Mouse (Mus musculus) forebrain, embryonic 13.5 days (tissue): ENCODE measurements around the gene Slc7a15. TPM values are rescaled to one million over a fixed set of nuclear protein-coding genes. Genes with fewer than 3 reads are reported as not detected.

Experiments used
- ATAC-seq: fragments of 200-750 bp; cut with Nextera tagmentation; 2 replicates; pipeline ENCODE4 v1.8.0; 2017
- H3K27ac ChIP-seq: fragments of 300-500 bp; sonication (generic); 2 replicates; pipeline ENCODE4 v1.5.1; 2015; ENCODE audit warnings: inconsistent platforms, mild to moderate bottlenecking, moderate library complexity
- H3K27me3 ChIP-seq: fragments of 300-500 bp; sonication (generic); 2 replicates; pipeline ENCODE4 v1.6.1; 2015; ENCODE audit warnings: mild to moderate bottlenecking, inconsistent platforms
- H3K36me3 ChIP-seq: fragments of 300-500 bp; sonication (generic); 2 replicates; pipeline ENCODE4 v1.6.1; 2015; ENCODE audit warnings: mild to moderate bottlenecking, inconsistent platforms; ENCODE audit not compliant: poor library complexity, severe bottlenecking
- H3K4me1 ChIP-seq: fragments of 300-500 bp; sonication (generic); 2 replicates; pipeline ENCODE4 v1.6.1; 2015; ENCODE audit warnings: inconsistent platforms
- H3K4me2 ChIP-seq: fragments of 300-500 bp; sonication (generic); 2 replicates; pipeline ENCODE4 v1.6.1; 2015; ENCODE audit warnings: inconsistent platforms, mild to moderate bottlenecking, moderate library complexity
- H3K4me3 ChIP-seq: fragments of 300-500 bp; sonication (generic); 2 replicates; pipeline ENCODE4 v1.5.1; 2015; ENCODE audit warnings: mild to moderate bottlenecking, inconsistent platforms
- H3K9ac ChIP-seq: fragments of 300-500 bp; sonication (generic); 2 replicates; pipeline ENCODE4 v1.6.1; 2015; ENCODE audit warnings: mild to moderate bottlenecking, inconsistent platforms
- H3K9me3 ChIP-seq: fragments of 300-500 bp; sonication (generic); replicated peaks from 2 replicates; pipeline ENCODE4 v1.6.1; 2016; ENCODE audit warnings: inconsistent platforms
- WGBS: fragments of 180-500 bp; shearing (Covaris S2); methylation state at CpG from one replicate; pipeline ENCODE4 v1.1.7; 2015; 5-methylcytosine and 5-hydroxymethylcytosine counted together
- polyA plus RNA-seq: library from polyadenylated mRNA; unstranded; fragments of >200 nt; fragmentation: Nextera tagmentation; extraction: Ambion mirVana; gene quantifications from 2 replicates; pipeline ENCODE4 v1.2.1, GENCODE M21; 2015

Slc7a15 gene
- polyA plus RNA-seq, 1 experiment from 2014 or later, result not detected

- Histone ChIP-seq H3K4me3 (no peak overlapping the region), H3K27me3 (no peaks in the 10 kb centered on the region), H3K9me3 (no peaks in the 10 kb centered on the region), H3K4me2 (no peak overlapping the region), H3K36me3 (no peaks in the 10 kb centered on the region), H3K27ac (no peak overlapping the region), H3K9ac (no peak overlapping the region), H3K4me1 (peaks cover 5% of the 10 kb centered on the region; the same call in 1 of the 2 replicates)
- 31% methylated on average over 4 of the region's 4 CpGs for WGBS
- no peak for ATAC-seq
Observed at GRCm38 (mm10) chr12:8489098-8489497, 109.8 kb downstream of the Slc7a15 start.

DNA sequence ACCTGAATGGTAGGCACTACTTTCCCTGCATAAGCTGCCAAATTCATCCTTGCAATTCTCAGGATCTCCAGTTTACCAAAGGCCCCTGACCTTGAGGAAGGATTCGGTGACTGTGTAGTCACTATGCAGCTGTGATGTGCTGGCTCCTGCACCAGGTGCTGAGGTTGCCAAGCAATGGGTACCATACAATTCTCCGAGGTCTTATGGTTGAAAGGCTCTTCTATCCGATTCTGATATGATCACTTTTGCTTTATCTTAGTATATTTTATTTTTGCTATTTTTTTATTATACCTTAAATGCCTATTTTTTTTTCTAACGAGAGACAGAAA lies 110.2 kb downstream of the Slc7a15 start:
- no peaks in the 10 kb centered on the region for H3K9me3 ChIP-seq
- H3K27ac ChIP-seq, result no peak overlapping the region
- H3K4me3 ChIP-seq, result no peak overlapping the region
- H3K4me1 ChIP-seq, result peaks cover 5% of the 10 kb centered on the region; the same call in 1 of the 2 replicates
- no peak overlapping the region for H3K9ac ChIP-seq
- H3K36me3 ChIP-seq, result no peaks in the 10 kb centered on the region
- WGBS, result 81% methylated on average over 4 of the region's 4 CpGs
- no peak overlapping the region for H3K4me2 ChIP-seq
- no peaks in the 10 kb centered on the region for H3K27me3 ChIP-seq
- no peak for ATAC-seq

- Histone ChIP-seq H3K27ac (no peak overlapping the region), H3K4me3 (no peak overlapping the region), H3K36me3 (no peaks in the 10 kb centered on the region), H3K4me2 (no peak overlapping the region), H3K9ac (no peak overlapping the region), H3K27me3 (no peaks in the 10 kb centered on the region), H3K9me3 (no peaks in the 10 kb centered on the region), H3K4me1 (peaks cover 5% of the 10 kb centered on the region; the same call in 1 of the 2 replicates)
- WGBS, result 72% methylated on average over 5 of the region's 5 CpGs
- no peak for ATAC-seq
Observed at GRCm38 (mm10) chr12:8487959-8488651, 110.8 kb downstream of the Slc7a15 start.

DNA sequence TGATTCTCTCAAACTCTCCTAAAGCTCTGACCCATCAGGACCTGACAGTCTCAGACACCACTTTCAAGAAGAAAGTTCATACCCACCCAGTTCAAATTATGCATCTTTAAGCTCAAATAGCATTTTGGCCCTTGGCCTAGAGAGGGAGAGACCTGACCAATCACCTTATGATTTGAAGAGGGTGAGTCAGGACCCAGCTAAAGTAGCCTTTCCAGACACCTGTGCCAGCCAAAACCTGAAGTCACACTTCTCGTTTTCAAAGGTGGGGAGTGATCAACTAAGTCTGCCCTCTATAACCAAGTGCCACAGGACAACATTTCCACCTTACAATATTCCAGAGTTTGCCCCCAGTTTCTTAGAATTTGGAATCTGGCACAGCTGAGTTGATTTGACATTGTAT lies 111.6 kb downstream of the Slc7a15 start:
- H3K9ac ChIP-seq, result no peak overlapping the region
- H3K4me1 ChIP-seq, result peaks cover 5% of the 10 kb centered on the region; the same call in 1 of the 2 replicates
- WGBS, result 88% methylated on average over 1 of the region's 1 CpGs
- H3K4me2 ChIP-seq, result no peak overlapping the region
- no peaks in the 10 kb centered on the region for H3K27me3 ChIP-seq
- H3K4me3 ChIP-seq, result no peak overlapping the region
- no peak overlapping the region for H3K27ac ChIP-seq
- H3K9me3 ChIP-seq, result no peaks in the 10 kb centered on the region
- no peak for ATAC-seq
- H3K36me3 ChIP-seq, result no peaks in the 10 kb centered on the region

DNA sequence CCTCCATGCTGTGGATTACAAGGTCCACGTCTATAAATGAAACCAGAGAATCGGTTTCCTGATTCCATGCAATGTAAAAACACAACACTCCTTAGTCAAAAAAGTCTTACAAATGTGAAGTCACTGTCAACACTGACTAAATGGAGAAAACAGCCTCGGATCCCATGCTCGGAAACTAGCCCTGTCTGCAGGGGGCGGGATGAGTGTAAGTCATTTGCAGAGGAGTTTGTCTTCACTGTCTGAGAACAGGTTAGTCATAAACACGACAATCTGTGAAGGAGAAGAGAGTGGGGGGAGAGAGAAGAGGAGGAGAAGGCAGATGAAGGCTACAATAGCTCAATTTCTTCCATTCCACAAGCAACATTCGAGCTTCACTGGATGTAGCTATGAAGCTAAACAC lies 113.6 kb downstream of the Slc7a15 start:
- Histone ChIP-seq H3K9ac (no peak overlapping the region), H3K36me3 (no peaks in the 10 kb centered on the region), H3K27ac (no peak overlapping the region), H3K4me2 (no peak overlapping the region), H3K9me3 (no peaks in the 10 kb centered on the region), H3K4me3 (no peak overlapping the region), H3K4me1 (peaks cover 5% of the 10 kb centered on the region; the same call in 1 of the 2 replicates), H3K27me3 (no peaks in the 10 kb centered on the region)
- 80% methylated on average over 7 of the region's 7 CpGs for WGBS
- ATAC-seq, result no peak

DNA sequence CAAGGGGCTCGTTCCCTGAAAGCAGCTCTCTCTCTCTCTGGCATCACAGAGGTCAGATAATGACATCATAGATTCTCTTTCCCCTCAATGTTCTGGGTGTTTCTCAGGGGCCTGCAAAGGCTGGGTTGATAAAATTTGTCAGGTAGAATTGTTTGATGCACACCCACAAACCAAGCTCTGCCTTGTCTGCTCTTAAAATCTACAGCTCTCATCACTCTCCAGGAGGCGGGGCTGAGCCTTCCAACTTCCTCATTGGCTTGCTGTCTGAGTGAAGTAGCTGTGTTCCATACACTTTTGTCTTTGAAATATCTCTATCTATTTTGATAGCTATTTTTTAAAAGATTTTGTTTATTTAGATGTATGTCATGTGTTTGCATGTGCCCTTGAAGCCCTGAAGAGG lies 116.7 kb downstream of the Slc7a15 start:
- H3K27ac ChIP-seq, result no peak overlapping the region
- H3K4me1 ChIP-seq, result no peaks in the 10 kb centered on the region
- H3K4me2 ChIP-seq, result no peak overlapping the region
- no peak overlapping the region for H3K9ac ChIP-seq
- H3K9me3 ChIP-seq, result no peaks in the 10 kb centered on the region
- ATAC-seq, result no peak
- H3K36me3 ChIP-seq, result no peaks in the 10 kb centered on the region
- 59% methylated on average over 2 of the region's 2 CpGs for WGBS
- H3K27me3 ChIP-seq, result no peaks in the 10 kb centered on the region
- no peak overlapping the region for H3K4me3 ChIP-seq

Other genes with a start within 250 kb of the Slc7a15 start
- 40.4 and 42.3 TPM in 2 replicates for gene Rhob, start 99.1 kb downstream of the Slc7a15 start, polyA plus RNA-seq
- gene Pum2, start 75.1 kb upstream of the Slc7a15 start, polyA plus RNA-seq, result 70.5 and 77.7 TPM in 2 replicates
- gene Sdc1, start 172.3 kb upstream of the Slc7a15 start, polyA plus RNA-seq, result 38.2 and 43.4 TPM in 2 replicates